Mouse (Mus musculus) kidney, adult 9 months (tissue): ENCODE results near the gene Nxn.
A peak's percentile ranks its signal among the peaks of the same experiment; 100 is the strongest.

Experiments used
- DNase-seq: peaks from one replicate; pipeline ENCODE4 v3.0.0; 2022

Nxn gene

DNA sequence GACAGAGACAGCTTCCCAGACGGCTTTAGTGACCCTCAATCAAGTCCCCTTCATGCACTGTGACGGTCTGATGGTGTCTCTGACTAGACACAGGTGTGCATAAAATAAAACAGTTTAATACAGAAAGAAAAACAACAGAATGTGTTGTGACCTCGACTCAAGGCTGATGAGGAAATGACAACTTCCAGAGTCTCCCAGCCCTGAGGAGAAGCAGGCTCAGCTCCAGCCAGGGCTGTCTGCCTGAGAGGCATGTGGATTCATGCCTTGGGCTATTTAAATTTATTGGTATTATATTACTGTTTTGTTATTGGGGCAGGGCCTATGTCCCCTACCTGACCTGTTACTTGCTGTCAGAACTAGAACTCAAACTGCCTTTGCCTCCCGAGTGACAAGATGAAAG, 37.5 kb downstream of the Nxn start:
- no peak for DNase-seq

- DNase-seq: no peak
Observed at GRCm38 (mm10) chr11:76360255-76360654, 38.7 kb downstream of the Nxn start.

DNA sequence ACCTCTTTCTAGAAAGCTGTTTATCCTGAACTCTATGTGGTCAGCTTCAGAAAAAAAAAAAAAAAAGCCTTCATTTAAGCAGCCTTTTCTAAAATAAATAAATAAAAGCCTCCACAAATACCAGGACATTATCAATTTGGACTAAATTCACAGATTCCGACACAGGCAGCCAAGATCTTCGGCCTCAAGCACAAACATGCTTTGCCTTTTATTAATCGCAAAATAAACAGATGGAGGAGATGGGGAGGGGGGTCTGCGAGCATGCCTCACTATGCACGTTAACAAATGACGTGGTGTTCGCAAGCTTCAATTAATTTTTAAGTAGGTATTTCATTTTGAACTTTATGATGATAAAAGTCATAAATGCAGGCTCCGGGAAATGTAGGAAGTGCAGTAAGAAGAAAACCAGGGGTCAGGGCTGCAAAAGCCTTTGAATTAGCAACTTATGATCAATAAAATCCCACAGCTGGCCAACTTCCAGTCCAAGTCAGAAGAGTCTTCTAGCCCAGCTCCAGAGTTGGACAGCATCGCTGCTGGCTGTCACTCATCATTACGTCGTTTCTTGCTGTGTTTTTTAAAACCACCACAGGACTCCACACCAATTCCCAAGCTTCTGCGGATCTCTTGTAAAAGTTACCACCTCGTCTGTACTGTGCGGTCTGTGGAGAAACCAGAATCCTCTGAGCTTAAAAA, 40.2 kb downstream of the Nxn start:
- DNase-seq: no peak

DNA sequence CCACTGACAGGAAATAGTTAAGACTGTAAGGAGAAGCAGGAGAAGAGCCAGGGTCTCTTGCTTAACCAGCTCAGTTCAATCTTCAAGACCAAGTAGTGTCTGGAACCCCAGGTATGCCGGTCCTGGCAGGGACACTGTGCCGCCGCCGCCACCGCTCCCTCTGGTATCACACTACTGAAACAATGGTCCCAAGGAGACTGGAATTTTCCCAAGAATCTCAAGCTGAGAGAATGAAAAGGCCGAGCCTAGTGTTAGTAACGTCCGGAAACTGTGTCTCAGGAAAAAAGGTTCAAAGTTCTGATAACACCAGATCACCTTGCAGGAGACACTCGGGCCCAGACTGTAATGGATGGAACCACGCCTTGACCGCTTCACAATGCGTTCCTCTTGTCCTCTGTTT, 41.5 kb downstream of the Nxn start:
- no peak for DNase-seq

GRCm38 (mm10) chr11:76356091-76356490, 42.8 kb downstream of the Nxn start:
- DNase-seq: no peak

DNA sequence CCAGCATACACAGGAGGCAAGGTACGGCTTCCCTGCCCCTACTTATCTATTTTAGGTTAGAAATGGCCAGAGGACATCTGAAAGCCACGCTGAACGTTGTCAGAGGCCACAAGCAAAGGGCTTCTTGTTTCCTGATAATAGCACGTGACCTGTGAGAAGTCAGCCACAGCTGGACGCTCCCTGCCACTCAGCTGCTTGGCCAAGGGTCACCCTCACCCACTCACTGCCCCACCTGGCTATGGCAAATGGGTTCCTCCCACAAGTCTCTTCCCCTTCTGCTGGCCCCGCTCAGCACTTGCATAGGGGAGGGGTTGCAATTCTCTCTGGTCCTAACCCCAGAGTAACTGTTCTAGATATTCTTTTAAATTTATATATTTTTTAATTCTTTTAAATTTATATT, 43.5 kb downstream of the Nxn start:
- peak; percentile 32 for DNase-seq

- DNase-seq: peak; percentile 19
Observed at GRCm38 (mm10) chr11:76352861-76353558, 45.9 kb downstream of the Nxn start.

GRCm38 (mm10) chr11:76351624-76352011, 47.3 kb downstream of the Nxn start:
- no peak for DNase-seq

- no peak for DNase-seq
Observed at GRCm38 (mm10) chr11:76350931-76351623, 47.9 kb downstream of the Nxn start.

DNA sequence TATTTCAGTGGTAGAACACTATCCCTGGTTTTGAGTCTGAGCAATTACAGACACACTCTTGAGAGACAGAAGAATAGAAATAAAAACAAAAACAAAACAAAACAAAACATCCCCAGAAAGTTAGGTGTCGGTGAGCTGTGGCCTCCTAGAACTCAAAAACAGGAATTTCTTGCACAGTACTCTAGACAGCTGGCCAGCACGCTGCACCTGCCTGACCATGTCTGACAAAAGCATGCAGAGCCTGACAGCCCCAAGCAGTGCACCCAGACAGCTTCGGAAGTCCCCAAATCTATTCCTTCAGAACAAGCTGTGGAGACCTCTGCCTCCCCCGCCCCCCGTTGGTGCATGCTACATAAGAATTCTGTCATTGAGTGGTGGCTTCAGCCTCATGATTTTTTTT, 49.1 kb downstream of the Nxn start:
- DNase-seq: no peak

DNA sequence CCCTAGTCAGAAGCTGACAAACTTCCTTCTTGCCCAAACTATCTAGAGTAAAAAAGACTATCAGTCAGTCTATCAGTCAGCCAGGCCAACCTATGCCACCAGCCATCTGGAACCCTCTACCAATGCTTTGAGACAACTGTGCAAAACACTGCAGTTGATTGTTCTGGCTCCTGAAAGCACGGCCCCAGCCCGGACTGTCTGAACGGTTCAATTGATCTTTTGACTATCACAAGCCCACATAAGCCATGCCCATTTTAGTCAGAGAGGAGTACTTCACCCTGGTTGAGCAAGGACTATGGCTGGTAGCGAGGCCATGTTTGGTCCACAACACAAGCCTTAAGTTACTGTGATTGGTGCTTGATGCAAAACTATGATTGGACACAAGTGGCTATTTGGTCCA, 51.4 kb downstream of the Nxn start:
- no peak for DNase-seq

- DNase-seq: no peak
Observed at GRCm38 (mm10) chr11:76343031-76343430, 55.9 kb downstream of the Nxn start.

DNA sequence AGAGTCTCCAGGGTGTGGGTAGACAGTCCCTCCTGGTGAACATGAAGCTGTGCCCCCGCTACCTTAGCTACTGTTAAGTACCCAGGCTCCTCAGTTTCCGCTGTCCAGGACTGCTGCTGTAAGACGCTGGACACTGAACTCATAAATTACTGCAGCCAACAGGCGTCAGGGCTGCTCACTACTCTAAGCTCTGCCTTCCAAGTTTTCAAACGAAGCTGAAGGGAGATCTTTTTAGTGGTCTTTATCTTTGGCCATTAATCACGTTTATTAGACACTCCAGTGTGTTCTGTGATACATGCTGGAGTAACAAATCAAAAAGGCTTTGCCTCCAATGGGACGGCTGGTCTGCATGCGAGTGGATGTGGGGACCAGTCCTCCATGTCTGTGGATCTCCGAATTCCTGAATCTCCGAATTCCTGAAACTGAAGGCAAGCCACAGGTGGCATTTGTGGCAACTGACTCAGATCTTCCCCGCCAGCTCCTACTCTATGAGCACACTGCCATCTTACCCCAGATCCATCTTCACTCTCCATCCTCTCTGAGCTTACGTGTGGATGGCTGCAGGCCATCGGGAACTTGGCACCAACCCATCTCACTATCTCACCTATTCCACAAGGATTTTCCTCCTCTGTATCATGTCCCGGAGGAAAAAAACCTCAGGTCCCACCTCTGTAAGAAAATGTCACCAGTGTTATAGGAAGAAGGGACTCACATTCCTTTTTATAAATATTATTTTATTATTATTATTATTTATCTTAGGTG, 56.9 kb downstream of the Nxn start:
- no peak for DNase-seq

DNA sequence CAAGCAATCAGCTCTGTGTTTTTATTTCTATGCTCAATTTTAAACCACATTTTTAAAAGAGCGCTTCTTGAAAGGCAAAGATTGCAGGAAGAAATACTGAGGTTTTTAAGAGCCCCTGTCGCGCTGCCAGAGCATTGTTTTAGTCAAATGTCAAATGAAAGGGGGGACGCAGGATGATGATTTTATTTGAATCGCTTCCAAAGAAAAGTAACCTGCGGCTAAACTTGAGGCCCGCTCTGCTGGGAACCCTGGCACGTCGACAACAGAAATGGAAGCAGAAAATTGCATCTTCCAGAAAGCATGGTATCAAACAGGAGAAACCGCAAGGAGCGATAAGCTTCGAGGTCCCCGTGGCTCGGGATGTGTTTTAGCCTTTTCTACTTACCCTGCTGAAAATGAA, 57.8 kb downstream of the Nxn start:
- DNase-seq: no peak

DNA sequence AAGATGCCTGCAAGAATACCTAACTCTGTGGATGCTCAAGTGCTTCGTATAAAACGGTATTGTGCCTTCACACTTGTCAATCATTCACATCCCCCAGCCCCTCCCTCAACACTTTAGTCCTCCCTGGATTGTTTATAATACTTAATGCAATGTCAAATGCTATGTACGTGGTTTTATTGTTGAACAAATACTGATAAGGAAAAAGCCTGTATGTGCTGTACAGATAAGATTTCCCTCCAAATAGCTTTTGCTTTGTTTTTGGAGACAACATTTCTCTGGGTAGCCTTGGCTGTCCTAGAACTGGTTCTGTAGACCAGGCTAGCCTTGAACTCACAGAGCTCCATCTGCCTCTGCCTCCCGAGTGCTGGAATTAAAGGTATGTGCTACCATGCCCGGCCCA, 59.1 kb downstream of the Nxn start:
- DNase-seq: no peak

- no peak for DNase-seq
Observed at GRCm38 (mm10) chr11:76339141-76339540, 59.8 kb downstream of the Nxn start.

DNA sequence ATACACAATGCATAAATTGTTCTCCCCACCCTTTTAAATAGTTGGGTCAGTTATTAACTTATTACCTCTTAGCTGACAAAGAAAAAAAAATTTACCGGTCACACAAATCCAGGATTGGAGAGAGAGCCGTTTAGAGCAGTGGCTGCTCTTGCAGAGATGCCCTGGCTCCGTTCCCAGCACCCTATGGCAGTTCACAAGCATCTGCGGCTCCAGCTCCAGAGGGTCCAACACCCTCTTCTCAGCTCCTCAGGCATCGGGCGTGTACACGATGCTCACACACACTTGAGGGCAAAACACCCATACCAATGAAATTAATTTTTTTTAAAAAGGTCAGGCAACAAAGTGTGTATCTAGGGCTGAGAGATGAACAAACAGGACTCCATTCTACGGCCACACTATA, 60.3 kb downstream of the Nxn start:
- no peak for DNase-seq

DNA sequence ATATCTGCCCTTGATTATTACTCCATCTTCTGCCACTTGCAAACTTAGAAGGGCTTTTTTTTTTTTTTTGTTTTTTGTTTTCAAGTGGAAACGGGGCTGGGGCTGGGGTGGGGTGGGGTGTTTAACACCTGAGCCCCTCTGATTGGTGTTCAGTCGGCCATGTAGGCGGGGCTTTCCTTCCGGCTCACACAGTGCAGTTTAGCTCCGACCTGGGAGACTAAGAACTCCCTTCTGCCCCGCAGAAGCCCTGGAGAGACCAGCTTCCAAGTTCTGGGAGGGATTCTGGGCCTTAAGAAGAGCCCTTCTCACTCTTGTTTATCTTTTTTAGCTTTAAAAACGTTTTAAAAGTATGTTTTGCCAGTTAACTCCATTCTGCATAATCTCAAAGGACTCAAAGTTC, 61.2 kb downstream of the Nxn start:
- DNase-seq: no peak

DNA sequence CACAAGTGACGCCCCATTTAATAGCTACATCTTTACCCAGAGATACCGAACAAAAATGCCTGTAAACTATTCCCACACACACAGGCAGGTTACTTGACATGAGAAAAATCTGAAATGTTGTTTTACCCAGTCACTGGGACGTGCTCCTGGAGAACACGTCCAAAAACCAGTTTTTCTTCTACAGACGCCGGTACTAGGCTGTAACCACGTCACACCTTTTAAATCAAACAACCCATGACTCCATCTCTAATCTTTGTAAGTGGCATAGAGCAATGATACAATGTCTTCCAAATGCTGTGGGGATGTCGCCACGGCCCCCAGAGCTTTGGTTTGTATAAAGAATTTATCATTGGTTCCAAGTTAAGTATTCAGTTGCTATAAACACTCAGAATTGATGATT, 61.7 kb downstream of the Nxn start:
- no peak for DNase-seq

DNA sequence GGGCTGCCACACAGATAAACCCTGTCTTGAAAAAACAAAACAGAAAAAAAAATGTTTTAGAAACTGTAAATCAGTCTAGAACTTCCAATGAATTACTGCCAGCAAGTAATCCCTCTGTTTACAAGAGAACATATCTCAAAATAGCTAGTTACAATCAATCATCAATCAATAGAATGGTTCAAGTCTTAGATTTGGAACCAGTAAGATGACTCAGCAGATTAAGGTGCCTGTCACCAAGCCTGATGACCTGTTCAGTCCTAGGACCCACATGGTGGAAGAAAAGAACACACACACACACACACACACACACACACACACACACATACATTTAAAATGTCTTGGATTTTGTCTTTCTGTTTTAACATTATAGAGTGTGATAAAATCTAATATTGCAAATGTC, 62.7 kb downstream of the Nxn start:
- no peak for DNase-seq

DNA sequence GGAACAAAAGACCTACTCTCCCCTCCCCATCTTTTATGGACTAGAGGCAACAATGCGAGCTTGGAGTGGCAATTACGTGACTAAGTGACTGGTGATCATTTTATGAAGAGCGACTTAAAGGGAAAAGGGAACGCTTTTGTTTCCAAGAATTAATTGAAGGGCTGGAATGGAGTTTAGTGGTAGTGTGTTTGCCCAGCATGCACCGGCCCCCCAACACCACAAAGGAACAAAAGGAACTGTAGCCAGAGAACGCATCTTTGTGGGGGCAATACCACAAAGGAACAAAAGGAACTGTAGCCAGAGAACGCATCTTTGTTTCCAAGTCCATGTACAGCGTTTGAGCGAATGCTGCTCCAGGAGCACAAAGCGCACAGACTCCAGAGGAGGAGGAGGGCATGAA, 64.0 kb downstream of the Nxn start:
- DNase-seq: no peak

DNA sequence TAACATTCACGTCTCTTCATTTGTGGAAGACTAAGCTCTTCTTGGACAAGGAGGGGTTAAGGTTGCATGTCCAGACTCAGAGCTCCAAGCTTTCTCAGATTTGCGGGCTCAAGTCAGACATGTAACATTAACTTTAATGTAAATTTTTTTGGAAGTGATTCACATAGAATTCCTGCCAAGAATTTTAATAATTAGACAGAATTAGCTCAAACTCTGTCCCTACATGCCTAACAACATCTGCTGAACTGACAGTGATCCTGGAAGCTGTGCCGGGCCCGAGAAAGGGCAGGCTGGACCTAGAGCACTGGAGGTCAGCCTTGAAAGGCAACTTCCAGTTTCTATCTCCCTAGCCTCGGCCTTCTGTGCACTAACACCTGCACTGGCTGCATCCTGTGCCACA, 66.7 kb downstream of the Nxn start:
- DNase-seq: peak; percentile 49

GRCm38 (mm10) chr11:76328522-76329290, 70.2 kb downstream of the Nxn start:
- no peak for DNase-seq
